Mouse (Mus musculus) brain, embryonic 18.5 days (tissue): Measurements from ENCODE around the gene Perp.
A peak's percentile ranks its signal among the peaks of the same experiment; 100 is the strongest.

ENCODE experiments used
- DNase-seq: peaks from one replicate; pipeline ENCODE4 v3.0.0-alpha.2; 2012; ENCODE audit warnings: low read depth, low spot score

The Perp gene

DNA sequence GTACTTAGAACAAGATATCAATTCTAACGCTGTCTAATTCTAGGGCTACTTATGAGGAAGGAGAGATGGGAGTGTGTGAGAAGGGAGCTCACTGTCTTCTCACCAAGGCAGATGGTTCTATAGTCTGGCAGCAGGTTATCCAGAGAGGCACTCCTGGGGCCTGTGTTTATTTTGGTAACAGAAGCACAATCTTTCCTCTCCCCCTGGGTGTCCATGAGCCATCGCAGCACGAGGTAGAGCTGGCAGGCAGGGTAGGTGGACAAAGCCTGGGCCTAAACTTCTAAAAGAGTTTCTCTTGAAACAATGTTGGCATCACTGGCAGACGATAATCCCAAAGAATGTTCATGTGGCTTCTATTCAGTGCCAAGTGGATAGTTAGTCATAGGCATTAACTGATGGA, 18.5 kb downstream of the Perp start:
- DNase-seq, result no peak

DNA sequence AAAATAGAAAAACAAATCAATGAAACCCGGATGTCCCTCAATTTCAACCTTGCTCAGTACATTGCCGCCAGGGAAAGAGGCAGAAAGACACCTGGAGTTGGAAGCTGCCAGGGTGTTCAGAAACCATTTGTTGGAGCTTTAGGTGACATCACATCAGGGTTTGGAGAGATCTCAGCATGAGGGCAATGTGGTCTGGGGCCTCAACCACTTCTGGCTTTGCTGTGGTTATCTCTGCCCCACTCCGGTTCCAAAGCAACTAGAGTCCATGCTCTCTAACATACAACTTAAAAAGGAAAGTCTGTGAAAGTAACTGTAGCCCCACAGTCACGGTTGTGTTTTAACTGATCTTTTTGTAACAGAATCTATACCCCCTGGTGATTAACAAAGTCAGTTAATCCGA, 19.9 kb downstream of the Perp start:
- DNase-seq, result no peak

DNA sequence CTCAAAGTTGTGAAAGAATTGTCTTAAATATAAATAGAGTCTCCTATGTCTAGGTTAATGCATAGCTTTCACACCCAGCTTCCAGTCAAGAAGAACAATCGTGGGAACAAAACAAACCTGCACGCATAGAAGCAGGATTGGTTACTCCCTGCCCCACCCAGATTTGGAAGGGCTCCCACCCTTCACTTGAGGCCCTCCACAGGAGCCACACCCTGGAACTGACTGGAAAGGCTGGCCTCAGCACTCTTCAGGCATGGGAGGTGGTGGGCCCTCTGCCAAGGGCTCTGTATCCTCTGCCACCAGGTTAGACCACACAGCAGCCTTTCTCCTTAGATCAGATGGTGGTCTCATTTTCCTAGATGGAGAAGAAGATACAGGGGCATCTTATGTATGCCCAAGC, 26.2 kb downstream of the Perp start:
- no peak for DNase-seq

DNA sequence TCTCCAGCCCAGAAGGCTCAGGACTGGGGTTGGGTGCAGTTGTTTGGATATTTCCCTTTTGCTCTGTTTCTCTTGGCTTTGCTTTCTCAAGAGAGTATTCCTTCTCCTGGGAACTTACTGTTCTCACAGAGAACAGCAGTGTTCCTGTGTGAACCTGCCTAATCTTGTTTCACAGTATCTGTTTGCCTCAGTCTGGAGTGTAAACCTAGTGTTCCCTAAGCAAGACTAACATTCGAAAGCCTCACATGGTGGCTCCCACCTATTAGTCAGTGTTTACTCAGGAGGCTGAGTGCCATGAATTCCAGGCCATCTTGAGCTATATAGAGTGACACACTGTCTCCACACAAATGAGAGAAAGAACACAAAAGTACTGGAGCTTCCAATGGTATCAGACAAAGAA, 31.4 kb downstream of the Perp start:
- DNase-seq, result no peak

GRCm38 (mm10) chr10:18878111-18878510, 33.3 kb downstream of the Perp start:
- DNase-seq, result no peak

- DNase-seq, result no peak
These were observed 34.3 kb downstream of the Perp start for GRCm38 (mm10) chr10:18879160-18879559.

GRCm38 (mm10) chr10:18879690-18880089, 34.9 kb downstream of the Perp start:
- DNase-seq, result no peak

DNA sequence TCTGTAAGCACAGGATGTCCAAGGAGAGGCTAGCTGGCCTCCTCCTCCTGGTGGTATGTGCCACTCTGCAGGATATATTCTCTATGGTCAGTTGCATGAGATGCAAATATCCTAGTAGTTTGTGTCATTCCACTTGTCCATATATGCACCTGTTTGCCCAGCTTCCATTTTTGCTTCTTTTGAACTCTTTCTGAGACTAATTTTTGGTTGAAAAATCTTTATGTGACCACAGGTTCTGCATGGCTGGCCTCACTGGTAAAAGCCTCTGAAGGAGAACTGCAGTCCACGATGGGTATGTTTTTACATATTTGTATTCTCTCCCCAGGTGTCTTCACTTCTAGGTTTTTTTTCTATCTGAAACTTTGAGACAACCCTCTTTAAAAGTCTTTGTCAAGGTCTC, 37.4 kb downstream of the Perp start:
- no peak for DNase-seq

GRCm38 (mm10) chr10:18886918-18887625, 42.3 kb downstream of the Perp start:
- no peak for DNase-seq

DNA sequence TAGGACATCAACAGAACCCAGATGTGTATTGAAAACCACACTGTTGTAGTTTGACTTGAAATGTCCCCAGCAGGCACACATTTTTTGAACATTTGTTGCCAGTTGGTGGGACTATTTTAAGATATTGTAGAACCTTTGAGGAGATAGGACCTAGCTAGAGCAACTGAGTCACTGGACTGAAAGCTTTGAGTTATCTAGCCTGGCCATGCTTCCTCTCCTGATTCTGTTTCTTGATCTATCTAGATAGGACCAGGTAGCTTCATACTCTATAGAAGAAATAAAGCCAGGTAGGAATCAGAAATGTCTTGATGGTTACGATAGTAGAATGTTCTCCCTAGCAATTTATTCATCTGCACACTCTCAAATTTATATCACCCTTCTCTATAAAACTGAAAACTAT, 43.9 kb downstream of the Perp start:
- DNase-seq, result no peak

DNA sequence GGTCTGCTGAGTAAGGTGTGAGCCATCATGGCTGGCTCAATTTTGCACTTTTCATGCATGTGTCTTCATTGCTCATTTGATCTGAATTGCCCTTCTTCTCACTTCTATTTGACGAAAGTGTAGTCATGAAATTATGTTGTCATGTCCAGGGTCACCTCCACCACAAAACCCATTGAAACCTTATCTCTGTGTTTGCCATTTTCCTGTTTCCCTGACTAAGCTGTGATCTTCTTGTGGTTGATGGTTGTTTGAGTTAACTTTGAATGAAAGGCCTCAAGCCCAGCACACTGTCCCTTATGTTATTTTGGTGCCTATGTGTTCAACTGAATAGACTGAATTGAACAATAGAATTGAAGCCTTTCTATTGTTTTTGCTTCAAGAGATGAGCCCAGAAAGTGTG, 44.4 kb downstream of the Perp start:
- no peak for DNase-seq

DNA sequence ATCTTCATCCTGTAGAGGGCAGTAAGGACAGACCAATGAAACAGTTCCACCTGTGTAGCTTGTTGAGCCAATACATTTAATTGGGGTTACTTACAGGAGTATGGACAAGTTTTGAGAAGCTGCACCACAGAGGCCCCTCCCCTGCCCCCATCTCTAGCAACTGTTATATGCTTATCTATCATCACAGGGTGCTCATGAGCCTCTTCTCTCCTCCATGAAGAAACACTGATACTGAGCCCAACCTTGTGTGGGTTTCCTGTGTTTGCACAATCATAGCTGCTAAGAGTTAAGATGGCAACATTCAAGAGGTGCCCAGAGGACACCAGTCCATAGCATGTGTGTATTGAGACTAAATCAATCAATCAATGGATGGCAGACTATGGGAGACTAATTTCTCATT, 46.3 kb downstream of the Perp start:
- no peak for DNase-seq

- DNase-seq, result no peak
These were observed 47.3 kb downstream of the Perp start for GRCm38 (mm10) chr10:18892102-18892501.

DNA sequence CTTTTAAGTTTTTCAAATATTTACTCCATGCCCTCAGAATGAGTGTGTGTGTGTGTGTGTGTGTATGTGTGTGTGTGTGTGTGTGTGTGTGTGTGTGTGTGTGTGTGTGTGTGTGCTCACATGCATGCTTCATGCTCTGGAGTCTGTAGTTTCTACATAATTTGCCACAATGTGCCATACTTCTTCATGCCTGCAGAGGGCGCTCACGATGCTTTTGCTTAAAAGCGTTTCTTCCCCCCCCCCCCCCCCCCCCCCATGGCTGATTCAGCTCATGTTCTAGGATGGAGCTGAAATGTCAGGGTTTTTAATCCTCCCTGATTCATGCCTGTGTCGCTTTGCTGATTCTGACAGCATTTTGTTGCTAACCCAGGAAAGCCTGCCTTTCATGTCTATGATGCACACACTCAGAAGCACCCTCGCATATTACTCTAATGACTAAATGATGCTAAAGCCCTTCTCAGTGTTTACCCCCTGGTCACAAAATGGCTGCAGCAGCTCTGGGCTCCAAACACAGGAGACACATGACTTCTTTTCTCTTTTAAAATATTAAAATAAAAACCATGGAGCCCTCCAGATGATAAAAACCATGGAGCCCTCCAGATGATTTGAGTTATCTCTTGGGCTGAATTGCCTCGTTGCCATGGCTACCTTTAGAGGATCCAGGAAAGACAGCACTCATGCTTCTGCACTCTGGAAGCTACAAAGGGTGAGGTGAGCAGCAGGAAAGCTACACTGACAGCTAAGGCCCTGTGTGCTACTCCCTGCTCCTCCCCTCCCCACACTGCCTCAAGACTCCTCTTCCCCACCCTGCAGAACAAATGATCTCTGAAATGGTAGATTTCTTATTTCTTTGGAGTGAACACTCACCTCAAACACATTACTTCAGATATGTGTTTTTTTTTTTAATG, 49.7 kb downstream of the Perp start:
- DNase-seq, result peak; percentile 28

- DNase-seq, result no peak
These were observed 59.3 kb downstream of the Perp start for GRCm38 (mm10) chr10:18904108-18904507.
